Mouse (Mus musculus): ENCODE results near the gene Plch2.

- TF ChIP-seq CTCF (IDR thresholded peaks at IDR 0.05; ENCODE audit: low read depth): no peak
- TF ChIP-seq EP300 (optimal IDR thresholded peaks at IDR 0.05): no peak
Measured at GRCm38 (mm10) chr4:155085206-155086107, 28.9 kb upstream of the Plch2 start.

Measured in stomach, postnatal 0 days (tissue).